Mouse (Mus musculus) embryonic fibroblast, embryonic 13.5 days (primary cell): Measurements from ENCODE around the gene Calu.

Experiments used
- CTCF ChIP-seq: IDR thresholded peaks from 2 replicates; pipeline ENCODE4 v1.5.1; 2011; ENCODE audit warnings: mild to moderate bottlenecking, control low read depth, low read length, moderate library complexity, borderline replicate concordance; ENCODE audit not compliant: insufficient read depth
- POLR2A ChIP-seq: IDR thresholded peaks from 2 replicates; pipeline ENCODE4 v1.6.1; 2011; ENCODE audit warnings: low read depth, mild to moderate bottlenecking, control low read depth, low read length, moderate library complexity

GRCm38 (mm10) chr6:29317286-29317685, 30.6 kb upstream of the Calu start:
- TF ChIP-seq CTCF (no peak), POLR2A (no peak)
